Mouse (Mus musculus): ENCODE results near the gene Aldh1a3. TPM values are rescaled to one million over a fixed set of nuclear protein-coding genes. Genes with fewer than 3 reads are reported as not detected.

Gene Aldh1a3
- not detected for polyA plus RNA-seq (2017; shearing (Covaris generic))

GRCm38 (mm10) chr7:66427437-66428161, at the start of gene Aldh1a3:
Gene Aldh1a3, minus strand, starts transcription at chr7:66427517.

GRCm38 (mm10) chr7:66387813-66388521, 39.4 kb downstream of the Aldh1a3 start, which contains the start of gene Lrrk1:
Gene Lrrk1, minus strand, starts transcription at chr7:66388350.

GRCm38 (mm10) chr7:66365904-66366303, 61.4 kb downstream of the Aldh1a3 start, which contains the start of gene Gm10974:
Gene Gm10974, plus strand, starts transcription at chr7:66365905.

Other genes with a start within 250 kb of the Aldh1a3 start
- not detected for gene Gm10974, start 61.6 kb downstream of the Aldh1a3 start, polyA plus RNA-seq (2017; shearing (Covaris generic))
- gene Lrrk1, start 39.2 kb downstream of the Aldh1a3 start, polyA plus RNA-seq (2017; shearing (Covaris generic)) = 3.8 TPM